Mouse (Mus musculus): Measurements from ENCODE around the gene Jak3. TPM values are rescaled to one million over a fixed set of nuclear protein-coding genes. Genes with fewer than 3 reads are reported as not detected.

The Jak3 gene
- polyA plus RNA-seq, 1 experiment from 2014 or later = 3.5 TPM

- Histone ChIP-seq H3K9ac (0 out of 2 replicates have a peak overlapping the region, but pooled peaks have one; percentile 0), H3K9me3 (no peaks in the 10 kb centered on the region; the same call in 1 of the 2 replicates), H3K27ac (no peak overlapping the region), H3K36me3 (peaks cover 67% of the 10 kb centered on the region), H3K4me2 (no peak overlapping the region), H3K4me1 (replicated peaks) (peaks cover 10% of the 10 kb centered on the region), H3K27me3 (peaks cover 67% of the 10 kb centered on the region), H3K4me3 (no peak overlapping the region)
- WGBS = 65% methylated on average over 8 of the region's 8 CpGs
- ATAC-seq (ENCODE audit: low FRiP score) = no peak
Measured at GRCm38 (mm10) chr8:71637149-71638095, 38.7 kb upstream of the Jak3 start.

GRCm38 (mm10) chr8:71638321-71638720 is 37.8 kb upstream of the Jak3 start:
- Histone ChIP-seq H3K4me3 (no peak overlapping the region), H3K4me1 (replicated peaks) (peaks cover 10% of the 10 kb centered on the region), H3K27me3 (peaks cover 59% of the 10 kb centered on the region), H3K9me3 (no peaks in the 10 kb centered on the region), H3K4me2 (no peak overlapping the region), H3K27ac (no peak overlapping the region), H3K36me3 (peaks cover 67% of the 10 kb centered on the region), H3K9ac (no peak overlapping the region)
- no peak for ATAC-seq (ENCODE audit: low FRiP score)
- 78% methylated on average over 6 of the region's 6 CpGs for WGBS

GRCm38 (mm10) chr8:71639318-71639717 is 36.8 kb upstream of the Jak3 start:
- Histone ChIP-seq H3K4me2 (no peak overlapping the region), H3K9ac (no peak overlapping the region), H3K9me3 (no peaks in the 10 kb centered on the region), H3K36me3 (peaks cover 67% of the 10 kb centered on the region), H3K27ac (no peak overlapping the region), H3K4me3 (no peak overlapping the region), H3K27me3 (peaks cover 52% of the 10 kb centered on the region), H3K4me1 (replicated peaks) (peaks cover 6% of the 10 kb centered on the region)
- no peak for ATAC-seq (ENCODE audit: low FRiP score)
- WGBS = 87% methylated on average over 4 of the region's 4 CpGs

- Histone ChIP-seq H3K4me2 (no peak overlapping the region), H3K4me1 (replicated peaks) (no peaks in the 10 kb centered on the region), H3K9me3 (no peaks in the 10 kb centered on the region), H3K27ac (no peak overlapping the region), H3K36me3 (peaks cover 91% of the 10 kb centered on the region), H3K9ac (no peak overlapping the region), H3K27me3 (0 out of 2 replicates have a peak, but pooled peaks cover 11% of the 10 kb centered on the region), H3K4me3 (no peak overlapping the region)
- no peak for ATAC-seq (ENCODE audit: low FRiP score)
- 82% methylated on average over 9 of the region's 9 CpGs for WGBS
Measured at GRCm38 (mm10) chr8:71645510-71645909, 30.6 kb upstream of the Jak3 start.

DNA sequence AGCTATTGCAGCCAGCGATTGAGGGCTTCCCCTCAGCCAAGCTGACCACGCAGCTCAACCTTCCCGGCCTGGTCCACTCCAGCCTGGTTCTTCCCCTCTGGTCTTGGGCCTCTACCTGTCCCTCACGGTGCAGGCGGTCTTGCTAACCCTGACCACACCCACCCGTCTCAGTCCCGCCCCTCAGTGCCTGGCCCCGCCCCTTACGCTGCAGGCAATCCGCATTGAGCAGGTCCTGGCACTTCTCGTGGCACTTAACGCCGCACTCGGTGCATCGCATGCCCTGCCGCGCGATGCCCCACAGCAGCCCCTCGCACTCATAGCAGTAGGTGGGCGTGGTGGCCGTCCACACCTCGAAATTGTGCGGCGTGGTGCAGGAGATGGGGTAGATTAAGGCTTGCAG is 21.5 kb upstream of the Jak3 start:
- Histone ChIP-seq H3K9me3 (no peaks in the 10 kb centered on the region), H3K9ac (no peak overlapping the region), H3K4me2 (peak overlapping the region; percentile 36), H3K27ac (no peak overlapping the region), H3K27me3 (peaks cover 78% of the 10 kb centered on the region), H3K4me1 (replicated peaks) (peaks cover 6% of the 10 kb centered on the region; the same call in 1 of the 2 replicates), H3K36me3 (peaks cover 80% of the 10 kb centered on the region), H3K4me3 (no peak overlapping the region)
- 0 out of 2 replicates have a peak, but pooled peaks have one; percentile 15 for ATAC-seq (ENCODE audit: low FRiP score)
- 4% methylated on average over 24 of the region's 24 CpGs for WGBS

GRCm38 (mm10) chr8:71657816-71658215 is 18.3 kb upstream of the Jak3 start:
- H3K4me3 ChIP-seq = no peak overlapping the region
- peaks cover 11% of the 10 kb centered on the region; the same call in 1 of the 2 replicates for H3K4me1 ChIP-seq (replicated peaks)
- H3K4me2 ChIP-seq = no peak overlapping the region
- H3K27ac ChIP-seq = no peak overlapping the region
- no peak for ATAC-seq (ENCODE audit: low FRiP score)
- H3K27me3 ChIP-seq = peaks cover 90% of the 10 kb centered on the region
- no peak overlapping the region for H3K9ac ChIP-seq
- WGBS = 25% methylated on average over 6 of the region's 9 CpGs
- H3K9me3 ChIP-seq = no peaks in the 10 kb centered on the region
- peaks cover 71% of the 10 kb centered on the region for H3K36me3 ChIP-seq

- WGBS = 34% methylated on average over 17 of the region's 17 CpGs
- ATAC-seq (ENCODE audit: low FRiP score) = no peak
- H3K36me3 ChIP-seq = peaks cover 71% of the 10 kb centered on the region
- H3K4me1 ChIP-seq (replicated peaks) = peaks cover 11% of the 10 kb centered on the region; the same call in 1 of the 2 replicates
- no peak overlapping the region for H3K4me3 ChIP-seq
- no peaks in the 10 kb centered on the region for H3K9me3 ChIP-seq
- H3K27me3 ChIP-seq = peaks cover 90% of the 10 kb centered on the region
- H3K9ac ChIP-seq = no peak overlapping the region
- H3K4me2 ChIP-seq = no peak overlapping the region
- no peak overlapping the region for H3K27ac ChIP-seq
Measured at GRCm38 (mm10) chr8:71658515-71659049, 17.5 kb upstream of the Jak3 start.

GRCm38 (mm10) chr8:71659751-71660150 is 16.3 kb upstream of the Jak3 start:
- Histone ChIP-seq H3K4me1 (replicated peaks) (peaks cover 9% of the 10 kb centered on the region; the same call in 1 of the 2 replicates), H3K9me3 (no peaks in the 10 kb centered on the region), H3K27ac (no peak overlapping the region), H3K9ac (no peak overlapping the region), H3K36me3 (peaks cover 69% of the 10 kb centered on the region), H3K4me3 (no peak overlapping the region), H3K4me2 (no peak overlapping the region), H3K27me3 (peaks cover 84% of the 10 kb centered on the region)
- no peak for ATAC-seq (ENCODE audit: low FRiP score)
- 70% methylated on average over 1 of the region's 1 CpGs for WGBS

- Histone ChIP-seq H3K9ac (no peak overlapping the region), H3K4me2 (no peak overlapping the region), H3K36me3 (peaks cover 61% of the 10 kb centered on the region), H3K9me3 (no peaks in the 10 kb centered on the region), H3K4me3 (no peak overlapping the region), H3K4me1 (replicated peaks) (0 out of 2 replicates have a peak, but pooled peaks cover 8% of the 10 kb centered on the region), H3K27me3 (peaks cover 77% of the 10 kb centered on the region), H3K27ac (no peak overlapping the region)
- peak; percentile 68 for ATAC-seq (ENCODE audit: low FRiP score)
- 11% methylated on average over 36 of the region's 36 CpGs for WGBS
Measured at GRCm38 (mm10) chr8:71660325-71661120, 15.6 kb upstream of the Jak3 start.

DNA sequence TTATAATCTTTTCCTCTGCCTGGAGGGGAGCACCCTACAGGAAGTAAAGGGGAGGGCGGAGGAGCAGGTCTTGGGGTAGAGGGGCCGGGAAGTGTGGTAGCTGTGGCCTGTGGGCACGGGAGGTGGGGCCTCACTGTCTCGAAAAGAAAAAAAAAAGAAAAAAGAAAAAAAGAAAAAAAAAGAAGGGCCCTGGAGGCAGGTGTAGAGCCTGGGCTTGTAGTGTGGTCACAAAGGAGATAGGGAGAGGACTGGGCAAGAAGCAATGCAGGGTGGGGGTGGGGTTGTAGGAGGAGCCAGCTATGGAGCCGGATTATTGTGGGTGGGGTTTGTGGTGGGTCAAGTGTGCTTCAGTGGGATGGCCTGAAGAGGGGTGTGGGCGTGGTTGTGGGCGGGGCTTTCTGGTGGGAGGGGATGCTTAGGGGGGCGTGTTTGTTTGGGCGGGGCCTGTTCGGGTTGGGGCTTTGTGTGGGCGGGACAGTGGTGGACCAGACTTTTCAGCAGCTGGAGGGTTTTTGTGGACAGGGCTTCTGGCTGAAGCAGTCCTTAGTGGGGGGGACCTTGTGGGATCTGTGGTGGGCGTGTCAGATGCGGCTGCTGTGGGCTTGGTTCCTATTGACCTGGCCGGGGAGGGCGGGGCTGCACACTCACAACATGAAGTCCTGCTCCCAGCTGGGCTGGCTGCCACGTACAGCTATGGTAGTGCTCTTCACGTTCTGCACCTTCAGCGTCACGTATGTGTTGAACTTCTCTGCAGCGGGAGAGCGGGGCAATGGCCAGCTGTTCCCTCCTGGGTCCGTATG is 10.6 kb upstream of the Jak3 start:
- Histone ChIP-seq H3K9me3 (no peaks in the 10 kb centered on the region), H3K9ac (peak overlapping the region; percentile 6; the same call in 1 of the 2 replicates)
- 7% methylated on average over 22 of the region's 22 CpGs for WGBS

GRCm38 (mm10) chr8:71666855-71667254 is 9.2 kb upstream of the Jak3 start:
- Histone ChIP-seq H3K4me2 (peak overlapping the region; percentile 45), H3K4me1 (replicated peaks) (peaks cover 51% of the 10 kb centered on the region), H3K27ac (peak overlapping the region; percentile 80), H3K4me3 (no peak overlapping the region), H3K9me3 (no peaks in the 10 kb centered on the region), H3K27me3 (peaks cover 30% of the 10 kb centered on the region), H3K36me3 (peaks cover 26% of the 10 kb centered on the region), H3K9ac (peak overlapping the region; percentile 53)
- 17% methylated on average over 1 of the region's 1 CpGs for WGBS
- no peak for ATAC-seq (ENCODE audit: low FRiP score)

More for the DNA sequence above, 10.6 kb upstream of the Jak3 start:
- H3K36me3 ChIP-seq = peaks cover 30% of the 10 kb centered on the region
- peaks cover 36% of the 10 kb centered on the region for H3K27me3 ChIP-seq
- no peak for ATAC-seq (ENCODE audit: low FRiP score)
- peaks cover 50% of the 10 kb centered on the region for H3K4me1 ChIP-seq (replicated peaks)
- no peak overlapping the region for H3K4me3 ChIP-seq
- H3K27ac ChIP-seq = no peak overlapping the region
- H3K4me2 ChIP-seq = peak overlapping the region; percentile 24
